In genomic region chr19:27216767-27217403, GRCm38 (mm10) we compare ENCODE assay signal across 8 mouse cellular contexts. TPM values are rescaled to one million over a fixed set of nuclear protein-coding genes. Genes with fewer than 3 reads are reported as not detected.
DNase-seq lines count a peak whose midpoint lies in the region; ATAC-seq and TF ChIP-seq lines count a peak whose summit lies in the region.

No protein-coding gene starts in this region.

- H3K36me3 ChIP-seq in intestine, postnatal 0 days (ENCODE audit: control insufficient read depth, insufficient read depth) = no peaks in the 10 kb centered on the region
- H3K36me3 ChIP-seq in midbrain, embryonic 11.5 days (ENCODE audit: control insufficient read depth, insufficient read depth, low read length) = no peaks in the 10 kb centered on the region
- no peaks in the 10 kb centered on the region for H3K36me3 ChIP-seq in small intestine, adult 2 months (ENCODE audit: control insufficient read depth, insufficient read depth, low read length)

- H3K4me3 ChIP-seq in intestine, postnatal 0 days (ENCODE audit: low read depth, low read length) = peak overlapping the region; percentile 65
- H3K4me3 ChIP-seq in midbrain, embryonic 11.5 days (ENCODE audit: low read depth, low read length) = peak overlapping the region; percentile 76
- H3K4me3 ChIP-seq in small intestine, adult 2 months (ENCODE audit: low read depth, low read length) = peak overlapping the region; percentile 48

- peak; percentile 66 for TF ChIP-seq CTCF in intestine, postnatal 0 days (IDR thresholded peaks at IDR 0.05; ENCODE audit: low read depth)
- TF ChIP-seq CTCF in small intestine, adult 2 months (IDR thresholded peaks at IDR 0.05; ENCODE audit: extremely low read depth, insufficient read length, insufficient replicate concordance, low read depth, low read length) = no peak

- peak overlapping the region; percentile 52 for H3K9ac ChIP-seq in intestine, postnatal 0 days (ENCODE audit: low read depth, low read length)
- H3K9ac ChIP-seq in midbrain, embryonic 11.5 days (ENCODE audit: low read length) = peak overlapping the region; percentile 85

- ATAC-seq in intestine, postnatal 0 days = peak; percentile 58
- ATAC-seq in midbrain, embryonic 11.5 days (ENCODE audit: low FRiP score) = peak; percentile 80

- intact Hi-C loops in left cerebral cortex, postnatal 36 days (cut with DNase I) = loop anchor here (5.0 to 10.0 kb wide), 5 partner anchors 92 to 470 kb away; partner anchors contain the start of gene Gm815

- peak; percentile 25 to 27 for DNase-seq in adrenal gland, postnatal 4 days (ENCODE audit: low spot score in 2 of 2)
- DNase-seq in embryo, embryonic 9.5 days (ENCODE audit: extremely low spot score) = peak; percentile 63
- DNase-seq in gastrocnemius, postnatal 4 days (ENCODE audit: low spot score in 2 of 2) = peak; percentile 36 to 56
- DNase-seq in left cerebral cortex, postnatal 36 days (ENCODE audit: low spot score in 2 of 2) = peak; percentile 75 to 79
- DNase-seq in midbrain, embryonic 11.5 days (ENCODE audit: low spot score, missing footprints) = peak; percentile 97
- DNase-seq in spleen, postnatal 36 days (ENCODE audit: low spot score in 2 of 2) = no peak

- peaks cover 16% of the 10 kb centered on the region; the same call in 1 of the 2 replicates for H3K27me3 ChIP-seq in intestine, postnatal 0 days (replicated peaks; ENCODE audit: control insufficient read depth, insufficient read depth, low read length)
- H3K27me3 ChIP-seq in midbrain, embryonic 11.5 days (ENCODE audit: control insufficient read depth, insufficient read depth, low read length) = peaks cover 9% of the 10 kb centered on the region; the same call in 1 of the 2 replicates
- H3K27me3 ChIP-seq in small intestine, adult 2 months (ENCODE audit: control insufficient read depth, insufficient read depth, low read length) = peaks cover 13% of the 10 kb centered on the region

- H3K4me1 ChIP-seq in intestine, postnatal 0 days (replicated peaks; ENCODE audit: control insufficient read depth, insufficient read depth, low read length) = 0 out of 2 replicates have a peak, but pooled peaks cover 4% of the 10 kb centered on the region
- peaks cover 14% of the 10 kb centered on the region for H3K4me1 ChIP-seq in midbrain, embryonic 11.5 days (ENCODE audit: control insufficient read depth, insufficient read depth, low read length)
- peaks cover 12% of the 10 kb centered on the region for H3K4me1 ChIP-seq in small intestine, adult 2 months (ENCODE audit: control insufficient read depth, insufficient read depth, insufficient read length, low read length)

- no peak for TF ChIP-seq POLR2A in small intestine, adult 2 months (IDR thresholded peaks at IDR 0.05; ENCODE audit: low read depth, low read length)

- H3K4me2 ChIP-seq in intestine, postnatal 0 days (replicated peaks; ENCODE audit: low read depth) = peak overlapping the region; percentile 99
- peak overlapping the region; percentile 91 for H3K4me2 ChIP-seq in midbrain, embryonic 11.5 days

- no peak overlapping the region for H3K27ac ChIP-seq in intestine, postnatal 0 days (ENCODE audit: low read depth, low read length)
- H3K27ac ChIP-seq in midbrain, embryonic 11.5 days (ENCODE audit: low read depth, low read length) = peak overlapping the region; percentile 57
- H3K27ac ChIP-seq in small intestine, adult 2 months (ENCODE audit: insufficient read depth, low read depth, low read length) = no peak overlapping the region

- H3K9me3 ChIP-seq in intestine, postnatal 0 days (ENCODE audit: control insufficient read depth) = no peaks in the 10 kb centered on the region
- no peaks in the 10 kb centered on the region for H3K9me3 ChIP-seq in midbrain, embryonic 11.5 days (ENCODE audit: control insufficient read depth, low read length)

- under 1% methylated on average over 62 of the region's 62 CpGs for WGBS in intestine, postnatal 0 days
- WGBS in midbrain, embryonic 11.5 days = under 1% methylated on average over 43 of the region's 62 CpGs
- 2% methylated on average over 57 of the region's 62 CpGs for WGBS in small intestine, adult 2 months

RNA-seq across cellular contexts. Expression of gene Vldlr, which starts 0.6 kb away (rescaled TPM):
- 10 to 100 TPM; 30.7 to 32.0 TPM for total RNA-seq in adrenal gland, postnatal 4 days (2021)
- 10 to 100 TPM; 38.0 to 40.3 TPM for total RNA-seq in gastrocnemius, postnatal 4 days (2021)
- 2.2 and 3.1 TPM in 2 replicates for polyA plus RNA-seq in intestine, postnatal 0 days (2015; fragmentation: Nextera tagmentation; extraction: Ambion mirVana)
- 10 to 100 TPM; 58.3 to 60.9 TPM for total RNA-seq in left cerebral cortex, postnatal 36 days (2021)
- 10.5 and 11.3 TPM in 2 replicates for polyA plus RNA-seq in midbrain, embryonic 11.5 days (2014; fragmentation: Nextera tagmentation; extraction: Ambion mirVana)
- 3.9 and 5.6 TPM in 2 replicates for polyA plus RNA-seq in small intestine, adult 2 months (2012; rRNA removed)

Comparison
In these comparisons a context has a peak if more than half of its experiments do, and no peak if none do; other contexts are left out.
1. DNase-seq: peak in adrenal gland, postnatal 4 days (2 of 2), embryo, embryonic 9.5 days (single experiment), gastrocnemius, postnatal 4 days (2 of 2), left cerebral cortex, postnatal 36 days (2 of 2) and midbrain, embryonic 11.5 days (single experiment); none in spleen, postnatal 36 days (0 of 2).
2. Peak in every context shown above with its lines, with median percentiles within 50 percentile points of each other: H3K4me3 ChIP-seq.